Mouse (Mus musculus) A20 (cell line): ENCODE results near the gene Vmn2r25.
"Not testable (repeated sequence)": the region's sequence is repeated elsewhere in the genome, so short reads cannot be mapped to it uniquely, and the experiment has no call there.

Source experiments
- DNase-seq: peaks from one replicate; pipeline ENCODE4 v3.0.0-alpha.2; 2011; ENCODE audit warnings: low read depth, low spot score

The Vmn2r25 gene

GRCm38 (mm10) chr6:123853363-123853762 is at the start of gene Vmn2r25:
Gene Vmn2r25 (minus strand): TSS chr6:123853463.
- DNase-seq, result not testable (repeated sequence)

- no peak for DNase-seq
These were observed 33.3 kb downstream of the Vmn2r25 start for GRCm38 (mm10) chr6:123819951-123820350.

- not testable (repeated sequence) for DNase-seq
These were observed 43.0 kb downstream of the Vmn2r25 start for GRCm38 (mm10) chr6:123810291-123810690.

GRCm38 (mm10) chr6:123793746-123794145 is 59.5 kb downstream of the Vmn2r25 start:
- DNase-seq, result no peak

GRCm38 (mm10) chr6:123784857-123785256 is 68.4 kb downstream of the Vmn2r25 start:
- DNase-seq, result no peak

GRCm38 (mm10) chr6:123778579-123778978 is 74.7 kb downstream of the Vmn2r25 start, which contains the start of gene Vmn2r24:
Gene Vmn2r24 (plus strand): TSS chr6:123778879.
- DNase-seq, result no peak
